Mouse (Mus musculus): Measurements from ENCODE around the gene Zfp148.
"Not testable (repeated sequence)": the region's sequence is repeated elsewhere in the genome, so short reads cannot be mapped to it uniquely, and the experiment has no call there.

Gene Zfp148

GRCm38 (mm10) chr16:33459101-33459500 lies 78.5 kb downstream of the Zfp148 start:
- no peak for DNase-seq (ENCODE audit: low read depth, low spot score)

- DNase-seq (ENCODE audit: low read depth, low spot score): no peak
Measured at GRCm38 (mm10) chr16:33461416-33461815, 80.8 kb downstream of the Zfp148 start.

- no peak for DNase-seq (ENCODE audit: low read depth, low spot score)
Measured at GRCm38 (mm10) chr16:33464509-33465241, 84.0 kb downstream of the Zfp148 start.

- DNase-seq (ENCODE audit: low read depth, low spot score): no peak
Measured at GRCm38 (mm10) chr16:33465242-33465614, 84.6 kb downstream of the Zfp148 start.

GRCm38 (mm10) chr16:33467451-33467850 lies 86.8 kb downstream of the Zfp148 start:
- peak; percentile 75 for DNase-seq (ENCODE audit: low read depth, low spot score)

GRCm38 (mm10) chr16:33469973-33470372 lies 89.3 kb downstream of the Zfp148 start:
- DNase-seq (ENCODE audit: low read depth, low spot score): no peak

- DNase-seq (ENCODE audit: low read depth, low spot score): no peak
Measured at GRCm38 (mm10) chr16:33474381-33474780, 93.7 kb downstream of the Zfp148 start.

GRCm38 (mm10) chr16:33479926-33480325 lies 99.3 kb downstream of the Zfp148 start:
- peak; percentile 86 for DNase-seq (ENCODE audit: low read depth, low spot score)

- peak; percentile 52 for DNase-seq (ENCODE audit: low read depth, low spot score)
Measured at GRCm38 (mm10) chr16:33481148-33481547, 100.5 kb downstream of the Zfp148 start.

GRCm38 (mm10) chr16:33482309-33482708 lies 101.7 kb downstream of the Zfp148 start:
- DNase-seq (ENCODE audit: low read depth, low spot score): no peak

GRCm38 (mm10) chr16:33487709-33488108 lies 107.1 kb downstream of the Zfp148 start:
- no peak for DNase-seq (ENCODE audit: low read depth, low spot score)

- no peak for DNase-seq (ENCODE audit: low read depth, low spot score)
Measured at GRCm38 (mm10) chr16:33494374-33494773, 113.7 kb downstream of the Zfp148 start.

- peak; percentile 71 for DNase-seq (ENCODE audit: low read depth, low spot score)
Measured at GRCm38 (mm10) chr16:33508082-33508481, 127.4 kb downstream of the Zfp148 start.

GRCm38 (mm10) chr16:33509231-33509630 lies 128.6 kb downstream of the Zfp148 start:
- not testable (repeated sequence) for DNase-seq (ENCODE audit: low read depth, low spot score)

GRCm38 (mm10) chr16:33510856-33511255 lies 130.2 kb downstream of the Zfp148 start:
- DNase-seq (ENCODE audit: low read depth, low spot score): peak; percentile 82

GRCm38 (mm10) chr16:33512555-33512954 lies 131.9 kb downstream of the Zfp148 start:
- DNase-seq (ENCODE audit: low read depth, low spot score): peak; percentile 30

- DNase-seq (ENCODE audit: low read depth, low spot score): peak; percentile 82
Measured at GRCm38 (mm10) chr16:33516807-33517565, 136.3 kb downstream of the Zfp148 start, which contains the start of gene Slc12a8. Slc12a8 (plus strand) TSS chr16:33517328.

GRCm38 (mm10) chr16:33517627-33518026 lies 137.0 kb downstream of the Zfp148 start:
- no peak for DNase-seq (ENCODE audit: low read depth, low spot score)

- no peak for DNase-seq (ENCODE audit: low read depth, low spot score)
Measured at GRCm38 (mm10) chr16:33518236-33518635, 137.6 kb downstream of the Zfp148 start.

GRCm38 (mm10) chr16:33519916-33520568 lies 139.4 kb downstream of the Zfp148 start:
- DNase-seq (ENCODE audit: low read depth, low spot score): no peak

GRCm38 (mm10) chr16:33522516-33522915 lies 141.9 kb downstream of the Zfp148 start:
- DNase-seq (ENCODE audit: low read depth, low spot score): peak; percentile 58

GRCm38 (mm10) chr16:33523571-33523970 lies 142.9 kb downstream of the Zfp148 start:
- no peak for DNase-seq (ENCODE audit: low read depth, low spot score)

Data from R1 (cell line).